Mouse (Mus musculus) limb, embryonic 13.5 days (tissue): ENCODE data around the gene Abhd15. TPM values are rescaled to one million over a fixed set of nuclear protein-coding genes. Genes with fewer than 3 reads are reported as not detected.
"Not testable (repeated sequence)": the region's sequence is repeated elsewhere in the genome, so short reads cannot be mapped to it uniquely, and the experiment has no call there.

Source experiments
- ATAC-seq: fragments of 200-750 bp; cut with Nextera tagmentation; 2 replicates; pipeline ENCODE4 v1.8.0; 2017; ENCODE audit warnings: low read depth, moderate number of reproducible peaks, moderate TSS enrichment; ENCODE audit not compliant: low FRiP score
- H3K27ac ChIP-seq: fragments of 300-500 bp; sonication (generic); 2 replicates; pipeline ENCODE4 v1.5.1; 2015; ENCODE audit warnings: inconsistent platforms, mild to moderate bottlenecking, moderate library complexity
- H3K27me3 ChIP-seq: fragments of 300-500 bp; sonication (generic); 2 replicates; pipeline ENCODE4 v1.6.1; 2015; ENCODE audit warnings: mild to moderate bottlenecking, inconsistent platforms
- H3K36me3 ChIP-seq: fragments of 300-500 bp; sonication (generic); 2 replicates; pipeline ENCODE4 v1.6.1; 2015; ENCODE audit warnings: inconsistent platforms, mild to moderate bottlenecking, moderate library complexity
- H3K4me1 ChIP-seq: fragments of 300-500 bp; sonication (generic); 2 replicates; pipeline ENCODE4 v1.6.1; 2015; ENCODE audit warnings: inconsistent platforms
- H3K4me2 ChIP-seq: fragments of 300-500 bp; sonication (generic); replicated peaks from 2 replicates; pipeline ENCODE4 v1.6.1; 2015; ENCODE audit warnings: inconsistent platforms, mild to moderate bottlenecking, moderate library complexity
- H3K4me3 ChIP-seq: fragments of 300-500 bp; sonication (generic); 2 replicates; pipeline ENCODE4 v1.5.1; 2015; ENCODE audit warnings: moderate library complexity, mild to moderate bottlenecking, inconsistent platforms
- H3K9ac ChIP-seq: fragments of 300-500 bp; sonication (generic); 2 replicates; pipeline ENCODE4 v1.6.1; 2015; ENCODE audit warnings: mild to moderate bottlenecking, inconsistent platforms
- H3K9me3 ChIP-seq: fragments of 300-500 bp; sonication (generic); 2 replicates; pipeline ENCODE4 v1.6.1; 2016; ENCODE audit warnings: inconsistent platforms
- WGBS: fragments of 180-500 bp; shearing (Covaris S2); methylation state at CpG from one replicate; pipeline ENCODE4 v1.1.7; 2015; 5-methylcytosine and 5-hydroxymethylcytosine counted together
- polyA plus RNA-seq: library from polyadenylated mRNA; unstranded; fragments of >200 nt; fragmentation: Nextera tagmentation; extraction: Ambion mirVana; gene quantifications from 2 replicates; pipeline ENCODE4 v1.2.1, GENCODE M21; 2015

The Abhd15 gene
- polyA plus RNA-seq, 1 experiment from 2014 or later = 1.5 TPM

GRCm38 (mm10) chr11:77516553-77517425 is 1.9 kb downstream of the Abhd15 start:
- 52% methylated on average over 5 of the region's 5 CpGs for WGBS
- H3K27ac ChIP-seq = no peak overlapping the region
- H3K4me2 ChIP-seq = no peak overlapping the region
- H3K4me1 ChIP-seq = peaks cover 34% of the 10 kb centered on the region
- no peak for ATAC-seq
- H3K36me3 ChIP-seq = no peaks in the 10 kb centered on the region
- no peaks in the 10 kb centered on the region for H3K9me3 ChIP-seq
- H3K9ac ChIP-seq = no peak overlapping the region
- H3K27me3 ChIP-seq = peaks cover 43% of the 10 kb centered on the region
- H3K4me3 ChIP-seq = no peak overlapping the region

GRCm38 (mm10) chr11:77518051-77518798 is 3.3 kb downstream of the Abhd15 start:
- H3K36me3 ChIP-seq = no peaks in the 10 kb centered on the region
- ATAC-seq = no peak
- H3K27me3 ChIP-seq = peaks cover 43% of the 10 kb centered on the region
- H3K27ac ChIP-seq = no peak overlapping the region
- no peak overlapping the region for H3K9ac ChIP-seq
- no peak overlapping the region for H3K4me3 ChIP-seq
- no peaks in the 10 kb centered on the region for H3K9me3 ChIP-seq
- H3K4me2 ChIP-seq = no peak overlapping the region
- 75% methylated on average over 26 of the region's 27 CpGs for WGBS
- peaks cover 28% of the 10 kb centered on the region for H3K4me1 ChIP-seq

GRCm38 (mm10) chr11:77519043-77519442 is 4.1 kb downstream of the Abhd15 start, which contains the start of gene Gm10392:
Gene Gm10392, minus strand, starts transcription at chr11:77519198.
- H3K36me3 ChIP-seq = no peaks in the 10 kb centered on the region
- H3K27ac ChIP-seq = no peak within 1 kb of the TSS
- H3K4me1 ChIP-seq = peaks cover 22% of the 10 kb centered on the region
- H3K9me3 ChIP-seq = no peaks in the 10 kb centered on the region
- no peak within 1 kb of the TSS for H3K9ac ChIP-seq
- WGBS = 69% methylated on average over 5 of the region's 5 CpGs
- H3K4me3 ChIP-seq = no peak within 1 kb of the TSS
- peaks cover 42% of the 10 kb centered on the region for H3K27me3 ChIP-seq
- no peak within 1 kb of the TSS for H3K4me2 ChIP-seq
- no peak for ATAC-seq

- 48% methylated on average over 5 of the region's 5 CpGs for WGBS
- H3K27me3 ChIP-seq = peaks cover 25% of the 10 kb centered on the region
- peaks cover 4% of the 10 kb centered on the region for H3K4me1 ChIP-seq
- no peaks in the 10 kb centered on the region for H3K9me3 ChIP-seq
- H3K9ac ChIP-seq = no peak overlapping the region
- H3K4me3 ChIP-seq = no peak overlapping the region
- no peak overlapping the region for H3K4me2 ChIP-seq
- no peaks in the 10 kb centered on the region for H3K36me3 ChIP-seq
- no peak for ATAC-seq
- no peak overlapping the region for H3K27ac ChIP-seq
Observed at GRCm38 (mm10) chr11:77520601-77521529, 5.9 kb downstream of the Abhd15 start.

- H3K4me2 ChIP-seq = no peak overlapping the region
- H3K36me3 ChIP-seq = no peaks in the 10 kb centered on the region
- H3K4me3 ChIP-seq = no peak overlapping the region
- no peaks in the 10 kb centered on the region for H3K4me1 ChIP-seq
- H3K27ac ChIP-seq = no peak overlapping the region
- no peaks in the 10 kb centered on the region for H3K9me3 ChIP-seq
- 74% methylated on average over 3 of the region's 3 CpGs for WGBS
- ATAC-seq = no peak
- H3K27me3 ChIP-seq = no peaks in the 10 kb centered on the region
- H3K9ac ChIP-seq = no peak overlapping the region
Observed at GRCm38 (mm10) chr11:77525804-77526486, 11.0 kb downstream of the Abhd15 start.

- ATAC-seq, H3K9me3 ChIP-seq, H3K4me2 ChIP-seq, H3K27me3 ChIP-seq, H3K4me1 ChIP-seq, H3K9ac ChIP-seq, H3K27ac ChIP-seq, H3K4me3 ChIP-seq, H3K36me3 ChIP-seq: not testable (repeated sequence)
- WGBS = 87% methylated on average over 3 of the region's 3 CpGs
Observed at GRCm38 (mm10) chr11:77528420-77528819, 13.5 kb downstream of the Abhd15 start.

GRCm38 (mm10) chr11:77529644-77530043 is 14.7 kb downstream of the Abhd15 start:
- H3K9ac ChIP-seq = no peak overlapping the region
- peaks cover 6% of the 10 kb centered on the region for H3K36me3 ChIP-seq
- ATAC-seq = no peak
- no peak overlapping the region for H3K4me3 ChIP-seq
- H3K9me3 ChIP-seq = no peaks in the 10 kb centered on the region
- no peaks in the 10 kb centered on the region for H3K27me3 ChIP-seq
- no peak overlapping the region for H3K27ac ChIP-seq
- no peak overlapping the region for H3K4me2 ChIP-seq
- 81% methylated on average over 3 of the region's 3 CpGs for WGBS
- H3K4me1 ChIP-seq = no peaks in the 10 kb centered on the region

GRCm38 (mm10) chr11:77530862-77531261 is 15.9 kb downstream of the Abhd15 start:
- H3K36me3 ChIP-seq = peaks cover 11% of the 10 kb centered on the region
- ATAC-seq = no peak
- H3K27ac ChIP-seq = no peak overlapping the region
- no peak overlapping the region for H3K4me2 ChIP-seq
- WGBS = 94% methylated on average over 2 of the region's 2 CpGs
- no peaks in the 10 kb centered on the region for H3K9me3 ChIP-seq
- H3K27me3 ChIP-seq = no peaks in the 10 kb centered on the region
- no peak overlapping the region for H3K4me3 ChIP-seq
- no peaks in the 10 kb centered on the region for H3K4me1 ChIP-seq
- no peak overlapping the region for H3K9ac ChIP-seq

- no peak overlapping the region for H3K27ac ChIP-seq
- 84% methylated on average over 4 of the region's 4 CpGs for WGBS
- H3K4me3 ChIP-seq = no peak overlapping the region
- no peak for ATAC-seq
- H3K4me2 ChIP-seq = no peak overlapping the region
- H3K9me3 ChIP-seq = no peaks in the 10 kb centered on the region
- no peaks in the 10 kb centered on the region for H3K27me3 ChIP-seq
- peaks cover 24% of the 10 kb centered on the region for H3K36me3 ChIP-seq
- H3K9ac ChIP-seq = no peak overlapping the region
- no peaks in the 10 kb centered on the region for H3K4me1 ChIP-seq
Observed at GRCm38 (mm10) chr11:77532202-77532846, 17.4 kb downstream of the Abhd15 start.

- Histone ChIP-seq H3K4me3 (no peak overlapping the region), H3K4me2 (no peak overlapping the region), H3K27ac (no peak overlapping the region), H3K9me3 (no peaks in the 10 kb centered on the region), H3K9ac (no peak overlapping the region), H3K36me3 (peaks cover 82% of the 10 kb centered on the region), H3K27me3 (no peaks in the 10 kb centered on the region), H3K4me1 (no peaks in the 10 kb centered on the region)
- 95% methylated on average over 7 of the region's 7 CpGs for WGBS
- no peak for ATAC-seq
Observed at GRCm38 (mm10) chr11:77545261-77545660, 30.3 kb downstream of the Abhd15 start.

- no peak for ATAC-seq
- WGBS = 86% methylated on average over 3 of the region's 3 CpGs
- H3K9me3 ChIP-seq = no peaks in the 10 kb centered on the region
Observed at GRCm38 (mm10) chr11:77585201-77585600, 70.3 kb downstream of the Abhd15 start.

More at GRCm38 (mm10) chr11:77585201-77585600, 70.3 kb downstream of the Abhd15 start:
- no peaks in the 10 kb centered on the region for H3K27me3 ChIP-seq
- no peak overlapping the region for H3K27ac ChIP-seq
- peaks cover 48% of the 10 kb centered on the region for H3K36me3 ChIP-seq
- no peaks in the 10 kb centered on the region for H3K4me1 ChIP-seq
- no peak overlapping the region for H3K4me2 ChIP-seq
- H3K4me3 ChIP-seq = no peak overlapping the region
- H3K9ac ChIP-seq = no peak overlapping the region
